Mouse (Mus musculus) embryonic fibroblast, embryonic 13.5 days (primary cell): ENCODE measurements around the gene Btg4.

ENCODE experiments used
- CTCF ChIP-seq: IDR thresholded peaks from 2 replicates; pipeline ENCODE4 v1.5.1; 2011; ENCODE audit warnings: mild to moderate bottlenecking, control low read depth, low read length, moderate library complexity, borderline replicate concordance; ENCODE audit not compliant: insufficient read depth
- POLR2A ChIP-seq: IDR thresholded peaks from 2 replicates; pipeline ENCODE4 v1.6.1; 2011; ENCODE audit warnings: low read depth, mild to moderate bottlenecking, control low read depth, low read length, moderate library complexity

DNA sequence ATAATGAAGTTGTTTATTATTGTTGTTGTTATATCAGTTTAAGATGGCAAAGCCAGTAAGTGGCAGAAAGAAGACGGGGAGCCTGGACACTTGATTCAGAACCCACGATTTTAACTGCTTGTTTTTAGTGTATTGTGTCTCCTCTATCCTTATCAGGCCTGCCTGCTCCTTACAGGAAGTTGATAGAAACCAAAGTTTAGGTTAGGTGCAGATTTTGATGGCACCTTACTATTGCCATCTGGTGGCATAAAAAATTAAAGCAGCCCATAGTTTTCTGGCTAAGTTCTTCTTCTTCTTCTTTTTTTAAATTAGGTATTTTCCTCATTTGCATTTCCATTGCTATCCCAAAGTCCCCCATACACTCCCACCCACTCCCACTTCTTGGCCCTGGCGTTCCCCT lies 8.5 kb upstream of the Btg4 start:
- no peak for TF ChIP-seq CTCF
- TF ChIP-seq POLR2A = no peak
